In the genomic region with DNA sequence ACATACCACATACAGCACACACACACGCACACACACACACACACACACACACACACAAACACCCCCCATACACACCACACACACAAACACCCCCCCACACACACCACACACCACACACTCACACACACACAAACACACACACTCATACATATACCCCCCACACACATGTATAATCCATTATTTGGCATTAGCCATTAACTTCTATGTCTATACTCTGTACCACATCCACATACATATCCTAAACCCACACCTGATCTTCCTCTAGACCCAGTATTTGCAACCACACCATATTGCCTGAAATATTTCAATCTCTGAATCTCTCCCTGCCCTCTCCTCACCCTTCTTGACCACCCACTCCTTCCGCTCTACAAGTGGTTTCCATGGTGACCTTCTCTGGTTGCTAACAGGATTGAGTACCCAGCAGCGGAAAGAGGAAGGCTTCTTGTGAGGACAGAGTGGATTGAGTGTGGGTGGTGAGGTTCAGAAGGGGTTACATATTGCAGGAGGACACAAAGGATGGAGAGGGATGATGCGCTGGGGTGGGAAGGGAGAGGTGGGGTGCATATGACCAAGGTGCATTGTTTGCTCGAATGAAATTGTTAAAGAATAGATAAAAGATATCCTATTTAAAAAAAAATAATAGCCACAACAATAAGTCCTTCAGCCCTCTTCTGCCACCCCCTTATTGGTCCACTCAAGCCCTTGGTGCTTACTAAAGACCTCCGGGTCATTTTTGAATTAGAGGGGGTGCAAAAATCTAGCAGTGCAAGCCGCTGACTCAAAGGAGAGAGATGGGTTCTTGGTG, we compare ENCODE assay signal across 18 mouse cellular contexts.
DNase-seq lines count a peak whose midpoint lies in the region; ATAC-seq lines count a peak whose summit lies in the region.
"Had no signal": no experiment of that assay in that cellular context is flagged by ENCODE, and none has a peak within 500 bp of the region (broad histone marks: within the 10 kb centered on the region; RNA-seq: fewer than 3 reads in every experiment).

No protein-coding gene starts in this region.

- DNase-seq in layer of hippocampus, adult 18-20 months (ENCODE audit: low spot score in 2 of 2) = peak; percentile 13 to 40
- DNase-seq in layer of hippocampus, adult 11-12 months (ENCODE audit: low spot score) = no peak
- DNase-seq in brain, adult 2 months (ENCODE audit: low read depth, low spot score) = peak; percentile 68
- no peak for DNase-seq in forebrain, embryonic 11.5 days (ENCODE audit: low spot score)
- peak; percentile 25 for DNase-seq in midbrain, embryonic 10.5 days (ENCODE audit: low spot score)
- no peak for DNase-seq in ovary, postnatal 10 days (ENCODE audit: low spot score)
- no peak for DNase-seq in liver
- DNase-seq: adrenal gland, postnatal 25 days; heart, postnatal 36 days; kidney, adult 18-20 months; kidney, postnatal 36 days; lung, postnatal 14 days; thymus, postnatal 4 days had no signal

- H3K4me1 ChIP-seq in forebrain, embryonic 11.5 days (replicated peaks; ENCODE audit: control insufficient read depth, insufficient read depth, low read length) = no peaks in the 10 kb centered on the region; the same call in 1 of the 2 replicates
- H3K4me1 ChIP-seq in midbrain, embryonic 10.5 days = peaks cover 14% of the 10 kb centered on the region
- H3K4me1 ChIP-seq: heart, embryonic 10.5 days; liver, embryonic 12.5 days had no signal

- 0 out of 2 replicates have a peak overlapping the region, but pooled peaks have one; percentile 3 for H3K27ac ChIP-seq in forebrain, embryonic 11.5 days (ENCODE audit: low read depth, low read length)
- peak overlapping the region; percentile 33; the same call in 1 of the 2 replicates for H3K27ac ChIP-seq in midbrain, embryonic 10.5 days (replicated peaks)
- H3K27ac ChIP-seq: heart, embryonic 10.5 days; liver, embryonic 12.5 days; stomach, postnatal 0 days had no signal

- H3K9ac ChIP-seq in forebrain, embryonic 11.5 days (ENCODE audit: low read length) = no peak overlapping the region
- H3K9ac ChIP-seq: liver, embryonic 12.5 days had no signal

- H3K9me3 ChIP-seq in forebrain, embryonic 11.5 days (ENCODE audit: control insufficient read depth, low read length) = no peaks in the 10 kb centered on the region
- H3K9me3 ChIP-seq in midbrain, embryonic 10.5 days (replicated peaks) = no peaks in the 10 kb centered on the region
- H3K9me3 ChIP-seq: heart, embryonic 10.5 days; liver, embryonic 12.5 days had no signal

- peak; percentile 80 for ATAC-seq in forebrain, embryonic 11.5 days (replicated peaks; ENCODE audit: low FRiP score)
- no peak for ATAC-seq in monocyte, adult 5-6 weeks (replicated peaks; ENCODE audit: insufficient number of reproducible peaks, low FRiP score, low TSS enrichment, poor library complexity, severe bottlenecking)
- ATAC-seq: liver, embryonic 12.5 days had no signal

- H3K4me3 ChIP-seq in forebrain, embryonic 11.5 days (ENCODE audit: low read depth, low read length) = no peak overlapping the region
- no peak overlapping the region for H3K4me3 ChIP-seq in midbrain, embryonic 10.5 days
- H3K4me3 ChIP-seq: erythroblast, embryonic 14.5 days; heart, embryonic 10.5 days; liver, embryonic 12.5 days had no signal

- 42% methylated on average over 7 of the region's 7 CpGs for WGBS in forebrain, embryonic 11.5 days
- WGBS in midbrain, embryonic 10.5 days = 53% methylated on average over 7 of the region's 7 CpGs

- no peaks in the 10 kb centered on the region for H3K27me3 ChIP-seq in forebrain, embryonic 11.5 days (ENCODE audit: control insufficient read depth, insufficient read depth, low read length)
- H3K27me3 ChIP-seq in midbrain, embryonic 10.5 days (ENCODE audit: low read depth, poor library complexity, severe bottlenecking) = no peaks in the 10 kb centered on the region
- H3K27me3 ChIP-seq: liver, embryonic 12.5 days had no signal

- no peak overlapping the region for H3K4me2 ChIP-seq in forebrain, embryonic 11.5 days (ENCODE audit: low read depth, low read length, severe bottlenecking)
- H3K4me2 ChIP-seq: liver, embryonic 12.5 days had no signal

- no peaks in the 10 kb centered on the region for H3K36me3 ChIP-seq in forebrain, embryonic 11.5 days (ENCODE audit: control insufficient read depth, insufficient read depth, low read length)
- H3K36me3 ChIP-seq in midbrain, embryonic 10.5 days = no peaks in the 10 kb centered on the region
- H3K36me3 ChIP-seq: heart, embryonic 10.5 days; liver, embryonic 12.5 days had no signal

Comparison
In these comparisons a context has a peak if more than half of its experiments do, and no peak if none do; other contexts are left out.
1. DNase-seq: peak in layer of hippocampus, adult 18-20 months (2 of 2), brain, adult 2 months (single experiment) and midbrain, embryonic 10.5 days (single experiment); none in layer of hippocampus, adult 11-12 months (single experiment), forebrain, embryonic 11.5 days (single experiment), ovary, postnatal 10 days (single experiment) and liver (single experiment).